Mouse (Mus musculus) forebrain, postnatal 0 days (tissue): ENCODE measurements around the gene Spata13. TPM values are rescaled to one million over a fixed set of nuclear protein-coding genes. Genes with fewer than 3 reads are reported as not detected.

ENCODE experiments used
- ATAC-seq: fragments of 200-750 bp; cut with Nextera tagmentation; 2 replicates; pipeline ENCODE4 v1.8.0; 2017; ENCODE audit warnings: mild to moderate bottlenecking, moderate library complexity
- DNase-seq: peaks from one replicate; pipeline ENCODE4 v3.0.0-alpha.2; 2015
- H3K27ac ChIP-seq: fragments of 300-500 bp; sonication (generic); 2 replicates; pipeline ENCODE4 v1.5.1; 2014; ENCODE audit warnings: low read depth, mild to moderate bottlenecking, antibody characterized with exemption, low read length, moderate library complexity, mixed read lengths
- H3K27me3 ChIP-seq: fragments of 300-500 bp; sonication (generic); 2 replicates; pipeline ENCODE4 v1.6.1; 2014; ENCODE audit warnings: mild to moderate bottlenecking, low read length, mixed read lengths; ENCODE audit not compliant: insufficient read depth
- H3K36me3 ChIP-seq: fragments of 300-500 bp; sonication (generic); 2 replicates; pipeline ENCODE4 v1.6.1; 2014; ENCODE audit warnings: mild to moderate bottlenecking, moderate library complexity; ENCODE audit not compliant: insufficient read depth
- H3K4me1 ChIP-seq: fragments of 300-500 bp; sonication (generic); 2 replicates; pipeline ENCODE4 v1.6.1; 2014; ENCODE audit warnings: antibody characterized with exemption; ENCODE audit not compliant: insufficient read depth
- H3K4me2 ChIP-seq: fragments of 300-500 bp; sonication (generic); 2 replicates; pipeline ENCODE4 v1.6.1; 2014; ENCODE audit warnings: low read depth, mild to moderate bottlenecking, moderate library complexity
- H3K4me3 ChIP-seq: fragments of 300-500 bp; sonication (generic); 2 replicates; pipeline ENCODE4 v1.5.1; 2014; ENCODE audit warnings: low read depth, low read length, mixed read lengths
- H3K9ac ChIP-seq: fragments of 300-500 bp; sonication (generic); 2 replicates; pipeline ENCODE4 v1.6.1; 2014; ENCODE audit warnings: mild to moderate bottlenecking
- H3K9me3 ChIP-seq: fragments of 300-500 bp; sonication (generic); 2 replicates; pipeline ENCODE4 v1.6.1; 2016; ENCODE audit warnings: low read length
- CTCF ChIP-seq: sonication (generic); IDR thresholded peaks from 2 replicates; pipeline ENCODE4 v1.5.1; 2016; ENCODE audit warnings: antibody characterized with exemption, control low read depth, low read depth
- WGBS: fragments of 180-500 bp; shearing (Covaris S2); extraction: QIAGEN DNeasy Blood & Tissue Kit; methylation state at CpG from one replicate; pipeline ENCODE4 v1.1.7; 2014; 5-methylcytosine and 5-hydroxymethylcytosine counted together
- polyA plus RNA-seq: library from polyadenylated mRNA; unstranded; fragments of >200 nt; fragmentation: Nextera tagmentation; extraction: Ambion mirVana; gene quantifications from 2 replicates; pipeline ENCODE4 v1.2.1, GENCODE M21; 2015
- total RNA-seq: library from RNA; depleted of rRNA; stranded (reverse); fragments of >200 nt; gene quantifications from 2 replicates; pipeline ENCODE4 v1.2.3, GENCODE M21; 2014

Spata13 gene
- total and polyA plus RNA-seq, 2 experiments from 2014 or later: 17.3 to 43.6 TPM

DNA sequence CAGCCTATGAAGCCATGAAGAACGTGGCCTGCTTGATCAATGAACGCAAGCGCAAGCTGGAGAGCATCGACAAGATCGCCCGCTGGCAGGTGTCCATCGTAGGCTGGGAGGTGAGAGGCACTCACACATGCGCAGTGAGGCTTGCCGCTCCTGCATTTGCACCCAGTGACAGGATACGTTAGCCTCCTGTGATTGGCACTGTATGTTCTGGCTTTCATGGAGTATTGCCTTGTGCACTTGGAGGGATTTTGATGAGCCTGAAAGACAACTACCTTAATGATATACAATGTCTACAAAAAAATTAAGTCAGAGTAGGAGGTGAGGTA, 120.0 kb downstream of the Spata13 start:
- Histone ChIP-seq H3K36me3 (peaks cover 9% of the 10 kb centered on the region; the same call in 1 of the 2 replicates), H3K9ac (no peak overlapping the region), H3K4me3 (no peak overlapping the region), H3K27ac (peak overlapping the region; percentile 11; the same call in 1 of the 2 replicates), H3K9me3 (no peaks in the 10 kb centered on the region), H3K4me2 (0 out of 2 replicates have a peak overlapping the region, but pooled peaks have one; percentile 9), H3K4me1 (peaks cover 3% of the 10 kb centered on the region; the same call in 1 of the 2 replicates), H3K27me3 (no peaks in the 10 kb centered on the region)
- peak; percentile 79 for DNase-seq
- peak; percentile 57 for ATAC-seq
- no peak for TF ChIP-seq CTCF
- 16% methylated on average over 10 of the region's 10 CpGs for WGBS

DNA sequence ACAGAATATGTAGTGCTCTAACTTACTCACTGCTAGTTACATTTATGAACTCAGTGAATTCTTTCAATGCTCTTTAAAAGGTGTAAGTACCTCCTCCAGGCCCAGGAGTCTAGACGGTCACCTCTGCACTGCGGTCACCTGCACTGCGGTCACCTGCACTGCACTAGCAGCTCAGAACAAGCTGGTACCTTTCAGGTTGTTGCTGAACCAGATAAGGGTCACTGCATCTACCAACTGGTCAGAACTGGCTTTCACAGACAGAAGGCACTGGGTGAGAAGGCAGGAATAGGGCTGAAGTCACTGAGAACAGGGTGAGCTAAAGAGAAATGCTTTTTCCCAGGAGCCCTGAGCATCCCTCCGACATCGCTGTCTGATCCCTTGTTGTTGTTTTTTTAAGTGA, 120.9 kb downstream of the Spata13 start:
- H3K4me1 ChIP-seq: peaks cover 3% of the 10 kb centered on the region; the same call in 1 of the 2 replicates
- H3K27ac ChIP-seq: no peak overlapping the region
- H3K27me3 ChIP-seq: no peaks in the 10 kb centered on the region
- no peak for TF ChIP-seq CTCF
- no peak overlapping the region for H3K4me3 ChIP-seq
- WGBS: 95% methylated on average over 5 of the region's 5 CpGs
- DNase-seq: no peak
- peaks cover 11% of the 10 kb centered on the region; the same call in 1 of the 2 replicates for H3K36me3 ChIP-seq
- no peaks in the 10 kb centered on the region for H3K9me3 ChIP-seq
- H3K9ac ChIP-seq: no peak overlapping the region
- ATAC-seq: no peak
- H3K4me2 ChIP-seq: no peak overlapping the region

DNA sequence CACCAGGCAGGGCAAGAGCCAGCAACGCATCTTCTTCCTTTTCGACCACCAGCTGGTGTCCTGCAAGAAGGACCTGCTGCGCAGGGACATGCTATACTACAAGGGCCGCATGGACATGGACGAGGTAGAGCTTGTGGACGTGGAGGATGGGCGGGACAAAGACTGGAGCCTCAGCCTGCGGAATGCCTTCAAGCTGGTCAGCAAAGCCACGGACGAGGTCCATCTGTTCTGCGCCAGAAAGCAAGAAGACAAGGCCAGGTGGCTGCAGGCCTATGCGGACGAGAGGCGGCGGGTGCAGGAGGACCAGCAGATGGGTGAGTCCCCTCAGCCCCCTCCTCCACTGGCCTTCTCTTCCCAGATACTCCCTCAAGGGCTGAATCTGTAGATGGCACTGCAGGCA, 122.5 kb downstream of the Spata13 start:
- ATAC-seq (no peak), DNase-seq (no peak)
- Histone ChIP-seq H3K4me3 (no peak overlapping the region), H3K27ac (no peak overlapping the region), H3K4me2 (no peak overlapping the region), H3K9ac (no peak overlapping the region), H3K27me3 (no peaks in the 10 kb centered on the region), H3K36me3 (peaks cover 20% of the 10 kb centered on the region), H3K4me1 (peaks cover 3% of the 10 kb centered on the region; the same call in 1 of the 2 replicates), H3K9me3 (no peaks in the 10 kb centered on the region)
- WGBS: 91% methylated on average over 15 of the region's 15 CpGs
- TF ChIP-seq CTCF: no peak

DNA sequence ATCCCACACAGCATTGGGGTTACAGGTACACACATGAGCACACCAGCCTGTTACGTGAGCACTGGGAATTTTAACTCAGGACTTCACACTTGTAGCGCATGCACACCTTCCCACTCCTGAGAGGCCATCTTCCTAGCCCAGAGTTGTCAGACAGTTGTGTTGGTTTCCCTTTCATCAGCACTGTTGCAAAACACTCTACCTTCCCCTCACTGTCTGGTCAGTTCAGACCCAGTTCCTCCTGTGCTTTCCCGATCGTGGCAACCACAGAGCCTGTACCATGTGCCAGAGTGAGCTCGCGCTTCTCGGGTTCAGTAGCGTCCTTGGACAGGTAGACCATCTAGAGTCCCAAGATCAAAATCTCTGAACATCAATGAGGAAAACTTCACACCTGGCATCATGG, 123.5 kb downstream of the Spata13 start:
- ATAC-seq (no peak), DNase-seq (no peak)
- H3K27me3 ChIP-seq: no peaks in the 10 kb centered on the region
- no peak overlapping the region for H3K9ac ChIP-seq
- 96% methylated on average over 8 of the region's 8 CpGs for WGBS
- peaks cover 3% of the 10 kb centered on the region; the same call in 1 of the 2 replicates for H3K4me1 ChIP-seq
- H3K36me3 ChIP-seq: peaks cover 23% of the 10 kb centered on the region
- H3K9me3 ChIP-seq: no peaks in the 10 kb centered on the region
- no peak overlapping the region for H3K27ac ChIP-seq
- H3K4me2 ChIP-seq: no peak overlapping the region
- no peak overlapping the region for H3K4me3 ChIP-seq
- TF ChIP-seq CTCF: no peak

DNA sequence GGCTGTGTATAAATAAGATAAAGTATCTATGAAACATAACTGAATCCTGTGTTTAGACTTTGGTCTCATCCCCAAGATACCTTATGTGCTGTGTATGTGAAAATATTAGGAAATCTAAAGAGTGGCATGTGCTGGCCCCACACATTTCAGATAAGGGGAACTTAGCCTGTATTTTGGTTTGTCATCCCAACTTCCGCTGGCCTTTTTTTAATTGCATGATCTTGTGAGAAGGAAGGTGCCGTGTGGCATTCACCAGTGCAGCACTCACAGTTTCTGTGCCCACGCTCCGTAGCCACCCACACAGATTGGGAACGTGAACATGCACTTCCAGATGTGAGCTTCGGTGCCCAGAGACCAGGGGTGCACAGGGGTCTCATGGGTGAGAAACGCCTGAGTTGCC, 123.9 kb downstream of the Spata13 start:
- H3K4me3 ChIP-seq: no peak overlapping the region
- H3K9me3 ChIP-seq: no peaks in the 10 kb centered on the region
- H3K4me1 ChIP-seq: peaks cover 3% of the 10 kb centered on the region; the same call in 1 of the 2 replicates
- no peaks in the 10 kb centered on the region for H3K27me3 ChIP-seq
- TF ChIP-seq CTCF: no peak
- ATAC-seq (no peak), DNase-seq (no peak)
- no peak overlapping the region for H3K4me2 ChIP-seq
- H3K36me3 ChIP-seq: peaks cover 23% of the 10 kb centered on the region
- no peak overlapping the region for H3K27ac ChIP-seq
- WGBS: 94% methylated on average over 7 of the region's 7 CpGs
- H3K9ac ChIP-seq: no peak overlapping the region

DNA sequence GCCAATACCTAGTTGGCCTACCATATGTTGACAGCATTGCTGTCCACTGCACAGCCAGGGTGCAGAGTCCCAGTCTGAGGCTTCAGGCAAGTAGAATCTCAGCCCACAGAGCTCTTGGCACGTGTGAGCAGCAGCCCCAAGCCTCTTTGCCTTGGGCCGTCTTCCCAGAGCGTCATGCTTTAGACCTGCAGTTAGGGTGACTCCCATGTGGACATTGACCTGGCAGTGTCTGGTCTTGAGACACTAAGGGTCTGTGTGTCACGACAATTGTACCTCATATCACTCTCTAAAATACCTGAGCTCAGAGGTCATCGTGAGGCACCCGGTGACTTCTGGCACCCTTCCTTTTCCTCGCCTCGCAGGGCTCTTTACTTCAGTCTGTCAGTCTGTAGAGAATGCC, 125.3 kb downstream of the Spata13 start:
- TF ChIP-seq CTCF: no peak
- peaks cover 23% of the 10 kb centered on the region for H3K36me3 ChIP-seq
- H3K27ac ChIP-seq: no peak overlapping the region
- ATAC-seq (no peak), DNase-seq (no peak)
- WGBS: 93% methylated on average over 8 of the region's 8 CpGs
- H3K4me3 ChIP-seq: no peak overlapping the region
- no peak overlapping the region for H3K4me2 ChIP-seq
- H3K4me1 ChIP-seq: no peaks in the 10 kb centered on the region; the same call in 1 of the 2 replicates
- no peaks in the 10 kb centered on the region for H3K9me3 ChIP-seq
- no peaks in the 10 kb centered on the region for H3K27me3 ChIP-seq
- no peak overlapping the region for H3K9ac ChIP-seq

DNA sequence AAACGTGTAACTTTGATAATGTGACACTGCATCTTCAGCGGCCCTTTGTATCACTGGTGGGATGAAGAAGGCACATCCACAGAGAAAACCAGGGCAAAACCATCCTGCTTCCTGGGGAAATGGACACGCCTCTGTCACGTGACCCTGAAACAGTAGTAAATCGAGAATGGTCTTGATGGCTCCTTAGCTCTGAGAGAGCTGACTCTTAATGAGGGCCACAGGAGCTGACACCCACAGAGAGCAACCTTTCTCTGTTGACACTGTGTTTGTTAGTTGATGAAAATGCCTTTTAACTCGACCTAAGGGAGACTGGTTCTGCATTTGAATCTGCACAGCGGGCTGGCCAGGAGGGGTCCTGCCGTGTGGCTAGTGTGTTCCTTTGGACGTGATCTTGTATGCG, 128.0 kb downstream of the Spata13 start:
- DNase-seq: no peak
- Histone ChIP-seq H3K27ac (no peak overlapping the region), H3K9me3 (no peaks in the 10 kb centered on the region), H3K4me2 (no peak overlapping the region), H3K4me3 (no peak overlapping the region), H3K36me3 (peaks cover 15% of the 10 kb centered on the region), H3K27me3 (no peaks in the 10 kb centered on the region), H3K4me1 (no peaks in the 10 kb centered on the region; the same call in 1 of the 2 replicates), H3K9ac (no peak overlapping the region)
- TF ChIP-seq CTCF: no peak
- WGBS: 71% methylated on average over 10 of the region's 10 CpGs
- ATAC-seq: no peak
